Mouse (Mus musculus) midbrain, postnatal 0 days (tissue): ENCODE data around the gene Phf19. TPM values are rescaled to one million over a fixed set of nuclear protein-coding genes. Genes with fewer than 3 reads are reported as not detected.

Experiments used
- ATAC-seq: fragments of 200-750 bp; cut with Nextera tagmentation; 2 replicates; pipeline ENCODE4 v1.8.0; 2017; ENCODE audit warnings: moderate number of reproducible peaks, mild to moderate bottlenecking, moderate TSS enrichment, moderate library complexity; ENCODE audit not compliant: low FRiP score
- DNase-seq: peaks from one replicate; pipeline ENCODE4 v3.0.0-alpha.2; 2015; ENCODE audit warnings: low spot score
- H3K27ac ChIP-seq: fragments of 300-500 bp; sonication (generic); 2 replicates; pipeline ENCODE4 v1.5.1; 2014; ENCODE audit warnings: low read depth, mild to moderate bottlenecking, low read length, mixed read lengths
- H3K27me3 ChIP-seq: fragments of 300-500 bp; sonication (generic); 2 replicates; pipeline ENCODE4 v1.6.1; 2014; ENCODE audit warnings: low read length, control low read depth, mixed read lengths; ENCODE audit not compliant: insufficient read depth
- H3K36me3 ChIP-seq: fragments of 300-500 bp; sonication (generic); 2 replicates; pipeline ENCODE4 v1.6.1; 2014; ENCODE audit warnings: low read length, control low read depth, mixed read lengths; ENCODE audit not compliant: insufficient read depth
- H3K4me1 ChIP-seq: fragments of 300-500 bp; sonication (generic); 2 replicates; pipeline ENCODE4 v1.6.1; 2014; ENCODE audit warnings: mild to moderate bottlenecking, control low read depth, antibody characterized with exemption, low read length, mixed read lengths; ENCODE audit not compliant: insufficient read depth
- H3K4me2 ChIP-seq: fragments of 300-500 bp; sonication (generic); 2 replicates; pipeline ENCODE4 v1.6.1; 2014; ENCODE audit warnings: low read depth, mild to moderate bottlenecking, low read length, mixed read lengths; ENCODE audit not compliant: poor library complexity, severe bottlenecking
- H3K4me3 ChIP-seq: fragments of 300-500 bp; sonication (generic); 2 replicates; pipeline ENCODE4 v1.5.1; 2014; ENCODE audit warnings: low read depth, mild to moderate bottlenecking, low read length, moderate library complexity
- H3K9ac ChIP-seq: fragments of 300-500 bp; sonication (generic); replicated peaks from 2 replicates; pipeline ENCODE4 v1.6.1; 2014; ENCODE audit warnings: mild to moderate bottlenecking, low read length, moderate library complexity, mixed read lengths; ENCODE audit not compliant: poor library complexity, severe bottlenecking
- H3K9me3 ChIP-seq: fragments of 300-500 bp; sonication (generic); 2 replicates; pipeline ENCODE4 v1.6.1; 2016; ENCODE audit warnings: low read length, control low read depth
- CTCF ChIP-seq: IDR thresholded peaks from 2 replicates; pipeline ENCODE4 v1.5.1; 2016; ENCODE audit warnings: antibody characterized with exemption, mild to moderate bottlenecking
- WGBS: fragments of 180-500 bp; shearing (Covaris S2); extraction: QIAGEN DNeasy Blood & Tissue Kit; methylation state at CpG from one replicate; pipeline ENCODE4 v1.1.7; 2014; 5-methylcytosine and 5-hydroxymethylcytosine counted together
- polyA plus RNA-seq: library from polyadenylated mRNA; unstranded; fragments of >200 nt; fragmentation: Nextera tagmentation; extraction: Ambion mirVana; gene quantifications from 2 replicates; pipeline ENCODE4 v1.2.1, GENCODE M21; 2015
- total RNA-seq: library from RNA; depleted of rRNA; stranded (reverse); fragments of >200 nt; gene quantifications from 2 replicates; pipeline ENCODE4 v1.2.3, GENCODE M21; 2014; rRNA removed

Gene Phf19
- total and polyA plus RNA-seq, 2 experiments from 2014 or later = 1.3 to 2.1 TPM

DNA sequence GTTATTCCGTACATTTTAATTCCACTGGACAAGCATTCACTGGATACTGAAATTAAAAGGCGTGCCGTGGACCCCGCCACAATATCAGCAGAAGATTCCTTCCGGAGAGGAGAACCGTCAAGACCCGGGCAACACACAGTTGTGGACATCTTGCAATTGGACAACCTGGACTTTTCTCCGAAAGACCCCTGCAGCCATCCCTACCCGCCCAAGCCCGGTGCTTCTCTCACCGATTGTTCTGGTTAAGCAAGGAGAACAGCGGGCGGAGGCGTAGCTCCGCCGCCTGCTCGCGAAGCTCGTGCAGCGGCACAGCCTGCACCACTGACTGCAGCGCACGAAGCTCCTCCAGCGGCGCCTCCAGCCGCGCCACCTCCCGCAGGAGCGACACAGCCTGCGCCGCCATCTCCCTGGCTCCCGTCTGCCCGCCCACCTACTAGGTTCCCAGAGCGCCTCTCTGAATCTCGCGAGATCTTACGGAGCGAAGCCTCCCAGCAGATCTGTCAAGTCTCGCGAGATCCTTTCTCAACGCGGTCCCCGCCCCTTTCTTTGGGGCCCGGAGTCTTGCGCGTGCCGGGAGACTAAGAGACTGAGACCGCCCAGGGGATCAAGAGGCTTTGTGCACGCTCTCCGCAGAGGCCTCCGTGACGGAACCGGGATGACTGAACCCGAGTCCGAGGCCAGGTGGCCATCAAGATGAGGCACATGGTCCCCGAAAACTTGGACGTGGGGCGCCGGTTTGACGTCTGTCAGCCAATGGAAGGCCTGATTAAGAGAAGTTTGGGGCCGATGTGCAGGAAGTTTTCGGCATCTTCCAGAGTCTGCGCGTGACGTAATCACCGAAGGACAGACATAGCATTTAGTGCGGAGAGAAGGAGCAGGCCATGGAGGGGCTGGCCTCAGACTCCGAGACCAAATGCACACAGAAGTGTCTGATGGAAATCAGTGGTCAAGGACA is 43.0 kb downstream of the Phf19 start:
- Histone ChIP-seq H3K27me3 (0 out of 2 replicates have a peak, but pooled peaks cover 10% of the 10 kb centered on the region), H3K9ac (peak overlapping the region; percentile 93), H3K4me1 (peaks cover 2% of the 10 kb centered on the region; the same call in 1 of the 2 replicates), H3K9me3 (no peaks in the 10 kb centered on the region), H3K27ac (peak overlapping the region; percentile 85), H3K4me2 (peak overlapping the region; percentile 65), H3K36me3 (peaks cover 5% of the 10 kb centered on the region; the same call in 1 of the 2 replicates), H3K4me3 (peak overlapping the region; percentile 86)
- DNase-seq (peak; percentile 100), ATAC-seq (peak; percentile 99)
- WGBS = under 1% methylated on average over 66 of the region's 67 CpGs
- no peak for TF ChIP-seq CTCF

DNA sequence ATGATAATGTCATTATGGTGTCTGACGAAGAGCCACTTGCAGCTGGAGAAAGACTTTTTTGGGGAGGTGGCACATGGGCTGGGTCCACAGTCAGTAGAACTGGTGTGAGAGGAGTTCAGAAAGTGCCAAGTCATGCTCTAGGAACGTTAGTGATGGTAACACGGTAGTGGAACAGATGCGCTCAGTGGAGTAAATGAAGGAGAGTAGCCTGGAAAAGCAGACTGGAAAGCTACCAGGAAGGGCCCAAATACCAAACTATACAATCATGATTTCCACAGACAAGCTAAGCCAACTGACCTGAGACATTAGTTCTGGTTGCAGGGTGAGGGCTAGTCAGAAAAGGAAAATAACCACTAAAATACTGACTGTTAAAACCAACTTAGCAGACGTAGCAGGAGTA is 44.1 kb downstream of the Phf19 start:
- peak; percentile 14 for DNase-seq
- peak overlapping the region; percentile 86 for H3K4me3 ChIP-seq
- no peaks in the 10 kb centered on the region for H3K9me3 ChIP-seq
- H3K36me3 ChIP-seq = peaks cover 16% of the 10 kb centered on the region
- H3K4me2 ChIP-seq = peak overlapping the region; percentile 65
- peaks cover 2% of the 10 kb centered on the region; the same call in 1 of the 2 replicates for H3K4me1 ChIP-seq
- no peak for TF ChIP-seq CTCF
- H3K27me3 ChIP-seq = 0 out of 2 replicates have a peak, but pooled peaks cover 10% of the 10 kb centered on the region
- H3K9ac ChIP-seq = no peak overlapping the region
- WGBS = 38% methylated on average over 5 of the region's 5 CpGs
- no peak for ATAC-seq
- H3K27ac ChIP-seq = no peak overlapping the region

DNA sequence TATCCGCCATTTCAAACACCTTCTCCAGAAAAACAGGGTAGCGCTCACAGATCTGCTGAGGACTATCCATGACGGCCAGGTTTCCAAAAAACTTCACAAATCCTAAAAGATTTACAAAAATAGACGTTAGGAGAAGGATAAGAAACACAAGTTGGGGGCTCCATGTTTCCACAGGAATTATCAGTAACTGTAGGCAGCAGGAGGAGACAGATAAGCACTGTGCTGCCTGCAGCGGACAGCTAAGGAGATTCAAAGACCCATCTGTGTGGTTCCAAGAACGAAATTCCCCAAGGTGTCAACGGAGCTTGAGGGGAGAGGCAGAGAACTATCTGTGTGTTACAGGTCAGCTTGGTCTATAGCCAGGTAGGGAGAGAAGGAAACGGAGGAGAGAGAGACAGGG is 56.1 kb downstream of the Phf19 start:
- no peak for TF ChIP-seq CTCF
- WGBS = 95% methylated on average over 8 of the region's 8 CpGs
- Histone ChIP-seq H3K9me3 (no peaks in the 10 kb centered on the region), H3K4me3 (no peak overlapping the region), H3K9ac (no peak overlapping the region), H3K27ac (no peak overlapping the region), H3K36me3 (peaks cover 68% of the 10 kb centered on the region), H3K4me1 (no peaks in the 10 kb centered on the region), H3K27me3 (no peaks in the 10 kb centered on the region), H3K4me2 (no peak overlapping the region)
- no peak for ATAC-seq
- DNase-seq = no peak

DNA sequence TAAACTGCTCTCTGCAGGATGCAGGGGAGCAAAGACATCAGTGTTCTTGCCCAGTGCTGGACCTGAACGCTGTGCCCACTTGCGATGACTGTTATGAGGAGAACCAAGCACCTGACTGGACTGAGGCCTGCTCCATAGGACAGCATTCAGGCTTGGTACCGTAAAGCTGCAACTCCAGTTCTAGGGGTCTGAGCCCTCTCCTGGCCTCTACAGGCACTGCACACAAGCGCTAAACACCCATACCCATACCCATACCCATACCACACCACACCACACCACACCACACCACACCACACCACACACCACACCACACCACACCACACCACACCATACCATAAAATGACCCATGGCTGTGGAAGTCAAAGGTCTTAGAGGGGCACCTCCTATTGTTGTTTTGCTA is 58.6 kb downstream of the Phf19 start:
- no peak for ATAC-seq

DNA sequence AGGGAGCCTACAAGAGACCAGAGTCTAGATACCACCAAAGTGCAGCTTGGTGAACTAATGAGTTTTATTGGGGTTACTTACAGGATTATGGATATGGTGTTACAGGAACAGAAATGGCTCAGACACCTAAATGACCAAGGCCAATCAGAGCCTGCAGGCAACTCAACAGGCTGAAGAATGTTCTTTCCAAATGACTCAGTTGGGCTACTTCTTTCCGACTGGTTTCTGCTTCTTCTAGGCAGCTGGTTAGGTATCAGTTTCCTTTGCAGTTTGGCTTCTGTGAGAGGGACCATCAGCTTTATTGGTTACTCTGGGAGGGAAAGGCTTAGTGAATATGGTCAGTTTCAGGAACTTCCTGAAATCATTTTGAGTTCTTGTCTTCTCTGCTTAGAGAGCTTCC is 66.1 kb downstream of the Phf19 start:
- TF ChIP-seq CTCF = no peak
- Histone ChIP-seq H3K9ac (no peak overlapping the region), H3K4me3 (no peak overlapping the region), H3K36me3 (peaks cover 15% of the 10 kb centered on the region), H3K9me3 (no peaks in the 10 kb centered on the region), H3K27me3 (no peaks in the 10 kb centered on the region), H3K27ac (no peak overlapping the region), H3K4me2 (no peak overlapping the region), H3K4me1 (no peaks in the 10 kb centered on the region)
- WGBS = 93% methylated on average over 1 of the region's 1 CpGs
- ATAC-seq (no peak), DNase-seq (no peak)

More for the DNA sequence above, 58.6 kb downstream of the Phf19 start:
- TF ChIP-seq CTCF = peak; percentile 43
- no peaks in the 10 kb centered on the region for H3K27me3 ChIP-seq
- 94% methylated on average over 4 of the region's 4 CpGs for WGBS
- DNase-seq = no peak
- H3K27ac ChIP-seq = no peak overlapping the region
- no peak overlapping the region for H3K4me3 ChIP-seq
- H3K4me1 ChIP-seq = no peaks in the 10 kb centered on the region
- H3K9ac ChIP-seq = no peak overlapping the region
- H3K9me3 ChIP-seq = no peaks in the 10 kb centered on the region
- peaks cover 69% of the 10 kb centered on the region for H3K36me3 ChIP-seq
- no peak overlapping the region for H3K4me2 ChIP-seq

Other genes starting within 250 kb of the Phf19 start
- gene Gapvd1, start 158.8 kb downstream of the Phf19 start, total RNA-seq = 89.2 and 107 TPM in 2 replicates
- 74.4 and 87.9 TPM in 2 replicates for gene Gapvd1, start 158.8 kb downstream of the Phf19 start, polyA plus RNA-seq
- gene Hspa5, start 142.1 kb downstream of the Phf19 start, total RNA-seq = 194 and 214 TPM in 2 replicates
- gene Hspa5, start 142.1 kb downstream of the Phf19 start, polyA plus RNA-seq = 305 and 331 TPM in 2 replicates
- gene Rabepk, start 114.1 kb downstream of the Phf19 start, total RNA-seq = 14.3 and 19.2 TPM in 2 replicates
- 23.2 and 23.7 TPM in 2 replicates for gene Rabepk, start 114.1 kb downstream of the Phf19 start, polyA plus RNA-seq
- gene Fbxw2, start 87.7 kb downstream of the Phf19 start, total RNA-seq = 124 and 133 TPM in 2 replicates
- gene Fbxw2, start 87.7 kb downstream of the Phf19 start, polyA plus RNA-seq = 115 and 122 TPM in 2 replicates
- 2.0 TPM in 1 of 2 replicates, not detected in the other for gene Gm34653, start 81.0 kb downstream of the Phf19 start, total RNA-seq
- 0.12 TPM in 1 of 2 replicates, not detected in the other for gene Gm34653, start 81.0 kb downstream of the Phf19 start, polyA plus RNA-seq
- not detected in 2 replicates for gene Cutal, start 39.6 kb downstream of the Phf19 start, total RNA-seq
- 0.56 and 0.72 TPM in 2 replicates for gene Cutal, start 39.6 kb downstream of the Phf19 start, polyA plus RNA-seq
- 42.1 and 42.6 TPM in 2 replicates for gene Psmd5, start 39.1 kb downstream of the Phf19 start, total RNA-seq
- gene Psmd5, start 39.1 kb downstream of the Phf19 start, polyA plus RNA-seq = 82.8 and 83.5 TPM in 2 replicates
- gene Traf1, start 47.7 kb upstream of the Phf19 start, total RNA-seq = 1.4 and 2.2 TPM in 2 replicates
- 2.8 and 3.0 TPM in 2 replicates for gene Traf1, start 47.7 kb upstream of the Phf19 start, polyA plus RNA-seq
- 0.76 TPM in 1 of 2 replicates, not detected in the other for gene Hc, start 147.4 kb upstream of the Phf19 start, total RNA-seq
- 0.31 and 0.66 TPM in 2 replicates for gene Hc, start 147.4 kb upstream of the Phf19 start, polyA plus RNA-seq
- 0.93 and 1.2 TPM in 2 replicates for gene AI182371, start 187.5 kb upstream of the Phf19 start, total RNA-seq
- gene AI182371, start 187.5 kb upstream of the Phf19 start, polyA plus RNA-seq = 0.19 TPM in 1 of 2 replicates, not detected in the other
- 7.0 and 11.8 TPM in 2 replicates for gene Cntrl, start 195.5 kb upstream of the Phf19 start, total RNA-seq
- 6.1 and 8.2 TPM in 2 replicates for gene Cntrl, start 195.5 kb upstream of the Phf19 start, polyA plus RNA-seq